Mouse (Mus musculus): ENCODE measurements around the gene Tmem121b.

Gene Tmem121b

DNA sequence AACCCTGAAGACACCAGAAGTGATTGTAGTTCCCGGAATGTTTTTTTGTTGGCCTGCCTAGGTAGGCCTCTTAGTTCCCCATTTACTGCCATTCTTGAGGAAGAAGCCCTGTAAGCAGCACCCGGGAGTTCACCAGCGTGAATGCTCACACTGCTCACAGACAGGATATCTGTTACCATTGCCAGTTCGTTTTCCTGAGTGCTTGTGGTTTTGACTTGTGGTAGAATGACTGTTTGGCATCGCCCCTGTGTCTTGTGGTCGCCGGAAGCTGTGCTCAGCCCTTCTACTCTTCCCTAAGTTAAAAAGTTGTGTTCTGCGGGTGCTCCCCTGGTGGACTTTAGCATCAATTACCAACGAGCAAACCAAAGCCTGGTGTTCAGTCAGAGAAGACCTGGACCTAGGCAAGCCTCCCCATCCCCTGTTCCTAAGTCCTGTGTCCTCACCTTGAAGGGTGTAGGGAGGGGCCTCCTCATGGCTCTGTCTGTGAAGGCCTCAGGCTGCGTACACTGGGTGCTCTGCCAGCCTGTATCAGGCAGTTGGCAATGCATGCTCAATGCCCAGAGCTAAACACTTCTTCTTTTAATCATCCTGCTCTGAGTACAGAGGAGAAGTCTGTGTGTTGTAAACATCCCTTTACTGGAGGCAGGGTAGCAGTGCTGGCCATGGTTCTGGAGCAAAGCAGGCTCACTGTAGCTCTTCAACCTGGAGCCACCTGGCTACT is 26.8 kb downstream of the Tmem121b start:
- DNase-seq (ENCODE audit: low spot score in 2 of 2): no peak

- no peak for DNase-seq (ENCODE audit: low spot score in 2 of 2)
Observed at GRCm38 (mm10) chr6:120465393-120465792, 28.2 kb downstream of the Tmem121b start.

- DNase-seq (ENCODE audit: low spot score in 2 of 2): no peak
Observed at GRCm38 (mm10) chr6:120464406-120464939, 29.1 kb downstream of the Tmem121b start.

DNA sequence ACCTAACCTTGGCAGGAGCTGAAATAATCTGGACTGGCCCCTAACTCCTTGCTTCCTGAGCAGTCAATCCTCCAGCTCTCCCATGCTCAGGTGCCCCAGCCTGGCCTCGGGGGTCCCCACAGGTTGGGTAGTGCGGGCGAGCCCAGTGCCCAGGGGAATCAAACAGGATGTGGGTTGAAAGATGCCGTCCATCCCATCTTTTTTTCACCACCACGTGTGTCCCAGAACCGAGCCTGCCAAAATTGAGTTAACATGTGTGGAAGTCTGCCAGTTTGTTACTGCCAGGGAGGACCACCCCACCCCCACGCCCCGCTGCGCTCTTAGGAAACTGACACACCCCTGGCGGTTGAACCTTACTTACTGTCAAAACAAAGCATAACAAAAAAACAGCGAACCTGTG is 29.7 kb downstream of the Tmem121b start:
- DNase-seq (ENCODE audit: low spot score in 2 of 2): no peak

GRCm38 (mm10) chr6:120463086-120463871 is 30.3 kb downstream of the Tmem121b start, which contains the start of gene Il17ra:
TSS of gene Il17ra (plus strand) at chr6:120463247.
- peak; percentile 80 to 81 for DNase-seq (ENCODE audit: low spot score in 2 of 2)

- no peak for DNase-seq (ENCODE audit: low spot score in 2 of 2)
Observed at GRCm38 (mm10) chr6:120462251-120462650, 31.4 kb downstream of the Tmem121b start.

- no peak for DNase-seq (ENCODE audit: low spot score in 2 of 2)
Observed at GRCm38 (mm10) chr6:120461217-120461616, 32.4 kb downstream of the Tmem121b start.

- DNase-seq (ENCODE audit: low spot score in 2 of 2): no peak
Observed at GRCm38 (mm10) chr6:120457751-120458150, 35.9 kb downstream of the Tmem121b start.

- no peak for DNase-seq (ENCODE audit: low spot score in 2 of 2)
Observed at GRCm38 (mm10) chr6:120457074-120457473, 36.5 kb downstream of the Tmem121b start.

- DNase-seq (ENCODE audit: low spot score in 2 of 2): peak in 1 of 2 experiments; percentile 21
Observed at GRCm38 (mm10) chr6:120454627-120455077, 39.0 kb downstream of the Tmem121b start.

DNA sequence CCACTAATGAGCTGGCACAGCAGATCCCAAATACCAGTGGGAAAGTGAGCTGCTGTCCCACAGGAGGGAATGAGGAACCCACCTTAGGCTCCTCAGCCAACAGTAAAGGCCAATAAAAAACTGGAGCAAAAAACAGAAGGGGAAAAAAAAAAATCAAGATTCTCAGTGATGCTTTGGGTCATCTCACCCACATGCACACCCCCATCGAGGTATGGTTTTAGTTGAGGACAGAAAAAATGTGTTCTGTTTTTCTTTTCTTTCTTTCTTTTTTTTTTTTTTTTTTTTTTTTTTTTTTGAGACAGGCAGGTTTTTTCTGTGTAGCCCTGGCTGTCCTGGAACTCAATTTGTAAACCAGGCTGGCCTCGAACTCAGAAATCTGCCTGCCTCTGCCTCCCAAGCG is 40.1 kb downstream of the Tmem121b start:
- DNase-seq (ENCODE audit: low spot score in 2 of 2): no peak

DNA sequence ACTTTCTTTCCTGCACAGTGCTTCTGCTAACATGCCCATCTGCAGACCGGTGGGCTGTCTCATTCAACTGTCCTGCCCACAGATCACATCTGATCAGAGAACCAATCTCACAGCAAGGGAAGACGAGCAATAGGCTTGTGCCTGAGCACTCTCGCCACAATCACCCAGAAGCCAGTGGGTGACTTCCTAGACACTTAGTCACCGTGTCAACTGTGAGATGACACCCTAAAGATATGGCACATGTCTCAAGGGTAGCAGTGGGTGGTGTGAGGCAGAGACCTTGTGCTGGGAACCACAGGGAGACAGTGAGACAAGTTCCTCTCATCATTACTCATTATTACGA is 40.5 kb downstream of the Tmem121b start:
- no peak for DNase-seq (ENCODE audit: low spot score in 2 of 2)

DNA sequence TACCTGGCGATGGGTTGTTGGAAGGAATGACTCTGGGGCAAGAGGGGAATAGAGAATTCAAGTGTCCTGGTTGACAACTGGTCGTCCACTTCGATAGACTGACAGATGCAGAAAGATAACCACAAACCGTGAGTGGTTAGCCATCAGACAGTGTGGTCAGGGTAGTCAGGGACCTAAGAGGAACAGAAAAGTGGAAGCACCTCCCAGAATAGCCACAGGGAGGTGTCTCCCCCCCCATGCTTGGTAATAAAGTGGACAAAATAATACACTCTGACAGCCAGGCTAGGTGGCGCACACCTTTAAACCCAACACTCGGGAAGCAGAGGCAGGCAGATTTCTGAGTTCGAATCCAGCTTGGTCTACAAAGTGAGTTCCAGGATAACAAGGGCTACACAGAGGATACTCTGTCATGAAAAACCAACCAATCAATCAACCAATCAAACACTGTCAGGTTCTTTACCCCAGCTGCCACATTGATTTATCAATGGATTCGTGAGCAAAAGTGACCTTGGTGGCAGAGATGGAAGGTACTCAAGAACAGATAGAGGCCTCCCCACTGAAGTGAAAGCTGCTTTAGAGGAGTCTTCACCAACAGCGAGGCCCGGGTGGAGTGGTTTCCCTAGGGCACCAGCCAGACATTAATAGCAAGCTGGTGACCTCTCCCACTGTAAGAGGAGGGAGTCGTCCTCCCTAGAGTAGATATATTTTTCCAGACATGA is 41.1 kb downstream of the Tmem121b start:
- no peak for DNase-seq (ENCODE audit: low spot score in 2 of 2)

DNA sequence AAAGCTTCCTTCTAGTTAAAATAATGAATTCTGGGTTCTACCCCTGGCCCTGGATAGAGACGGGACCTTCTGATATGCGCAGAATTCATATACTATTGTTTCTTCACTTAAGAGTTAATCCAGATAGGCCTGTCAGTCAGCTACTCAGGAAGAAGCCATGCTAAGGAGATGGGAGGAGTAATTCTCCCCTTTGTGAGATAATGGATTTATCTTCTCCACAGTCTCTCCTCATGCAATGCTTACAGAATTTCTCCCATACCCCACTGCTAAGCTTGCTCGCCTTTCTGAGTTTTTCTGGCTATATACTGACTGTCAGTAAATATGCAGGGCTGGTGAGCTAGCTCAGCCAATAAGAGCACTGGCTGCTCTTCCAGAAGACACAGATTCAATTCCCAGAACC is 43.4 kb downstream of the Tmem121b start:
- DNase-seq (ENCODE audit: low spot score in 2 of 2): no peak

- no peak for DNase-seq (ENCODE audit: low spot score in 2 of 2)
Observed at GRCm38 (mm10) chr6:120443363-120444355, 49.9 kb downstream of the Tmem121b start.

DNA sequence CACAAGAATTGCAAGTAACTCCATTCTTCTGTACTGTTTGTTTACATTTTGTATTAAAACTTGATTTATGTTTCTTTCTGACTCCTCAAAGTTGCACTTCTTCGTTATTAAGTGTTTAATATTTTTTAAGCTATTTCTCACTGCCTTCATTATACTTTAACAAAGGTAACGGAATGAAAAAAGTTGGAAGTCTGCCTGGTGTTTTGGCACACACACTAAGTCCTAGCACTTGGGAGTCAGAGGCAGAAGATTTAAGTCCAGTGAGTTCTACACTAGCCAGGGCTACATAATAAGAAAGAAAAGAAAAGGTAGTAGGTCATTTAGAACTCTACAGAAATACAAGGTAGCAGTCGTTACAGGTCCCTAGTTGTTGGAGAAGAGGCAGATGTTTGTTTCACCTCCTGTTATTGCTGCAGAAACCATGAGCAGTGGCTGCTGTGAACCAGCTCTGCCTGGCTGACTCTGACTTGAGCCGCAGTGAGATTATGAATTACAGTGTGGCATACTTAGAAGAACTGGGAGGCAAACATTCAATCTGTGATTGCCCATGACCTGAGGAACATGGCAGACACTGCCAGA is 51.3 kb downstream of the Tmem121b start:
- DNase-seq (ENCODE audit: low spot score in 2 of 2): no peak

Data from urinary bladder, postnatal 36 days (tissue).